Mouse (Mus musculus): ENCODE data around the gene Mbnl2.
A peak's percentile ranks its signal among the peaks of the same experiment; 100 is the strongest.

The Mbnl2 gene

DNA sequence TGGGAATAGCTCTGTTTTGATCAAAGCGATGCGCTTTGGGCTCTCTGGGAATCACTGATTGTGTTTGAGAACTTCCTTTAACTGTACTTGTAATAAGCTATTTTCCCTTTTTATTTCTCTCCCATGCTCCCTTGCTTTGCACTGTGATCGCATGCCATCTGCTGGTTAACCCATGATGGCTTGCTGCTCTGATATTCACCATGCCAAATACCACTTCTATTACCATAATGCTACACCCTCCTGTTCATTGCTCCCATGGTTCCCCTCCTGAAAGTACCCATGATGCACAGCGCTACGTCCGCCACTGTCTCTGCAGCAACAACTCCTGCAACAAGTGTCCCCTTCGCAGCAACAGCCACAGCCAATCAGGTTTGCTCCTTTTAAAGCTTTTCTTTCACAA, 128.9 kb downstream of the Mbnl2 start:
- no peak for DNase-seq (ENCODE audit: inconsistent age in 2 of 2, low spot score in 1 of 2)

DNA sequence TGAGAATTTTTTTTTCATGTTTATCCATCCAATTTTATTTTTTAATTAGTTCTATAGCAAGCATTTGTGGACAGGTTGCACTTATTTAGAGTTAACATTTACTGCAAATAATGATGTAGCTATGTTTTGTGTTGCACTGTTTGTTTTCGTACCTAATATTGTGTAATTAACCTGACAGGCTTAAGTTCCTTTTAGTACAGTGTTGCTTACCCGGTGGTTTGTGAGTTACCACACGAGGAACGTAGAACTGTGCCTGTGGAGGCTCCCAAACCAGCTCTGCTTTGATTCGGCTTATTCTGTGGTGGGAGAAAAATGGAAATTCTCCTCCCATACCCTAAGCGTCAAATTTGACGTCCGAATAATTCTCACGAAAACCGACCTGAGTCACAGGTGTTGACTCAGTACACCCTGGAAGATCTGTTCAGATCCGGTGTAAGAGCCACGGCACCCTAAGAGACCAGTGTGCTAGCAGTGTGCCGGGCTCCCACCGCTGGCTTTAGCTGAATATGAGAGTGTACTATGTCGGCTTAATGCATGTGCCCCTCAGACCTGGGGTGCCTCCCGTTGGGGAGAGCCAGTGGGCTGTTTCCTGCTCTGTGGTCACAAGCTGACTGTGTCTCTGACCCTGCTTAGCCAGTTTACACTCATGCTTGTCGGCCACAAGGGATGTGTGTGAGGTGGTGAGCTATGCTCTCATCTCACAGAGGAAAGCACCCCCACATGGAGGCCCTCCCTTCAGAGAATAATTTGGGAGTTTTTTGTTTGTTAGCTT, 129.5 kb downstream of the Mbnl2 start:
- no peak for DNase-seq (ENCODE audit: inconsistent age in 2 of 2, low spot score in 1 of 2)

DNA sequence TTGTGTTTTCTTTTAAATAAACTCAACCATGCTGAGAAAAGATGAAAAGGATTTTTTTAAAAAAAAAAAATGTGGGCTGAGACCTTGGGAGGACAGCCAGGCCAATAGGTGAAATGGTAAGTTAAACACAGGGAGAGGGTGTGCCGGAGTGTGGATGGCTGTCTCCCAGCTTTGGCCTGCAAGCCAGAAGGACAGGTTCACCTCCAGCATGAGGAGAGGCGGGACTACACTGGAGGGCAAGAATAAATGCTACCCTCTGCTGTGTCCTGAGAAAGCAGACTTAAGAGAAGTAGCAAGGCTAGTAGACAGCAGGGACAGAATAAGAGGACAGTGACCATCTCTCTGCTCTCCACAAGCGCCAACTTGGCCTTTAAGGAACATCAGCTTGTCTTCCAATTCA, 130.1 kb downstream of the Mbnl2 start:
- peak in 1 of 2 experiments; percentile 56 for DNase-seq (ENCODE audit: inconsistent age in 2 of 2, low spot score in 1 of 2)

DNA sequence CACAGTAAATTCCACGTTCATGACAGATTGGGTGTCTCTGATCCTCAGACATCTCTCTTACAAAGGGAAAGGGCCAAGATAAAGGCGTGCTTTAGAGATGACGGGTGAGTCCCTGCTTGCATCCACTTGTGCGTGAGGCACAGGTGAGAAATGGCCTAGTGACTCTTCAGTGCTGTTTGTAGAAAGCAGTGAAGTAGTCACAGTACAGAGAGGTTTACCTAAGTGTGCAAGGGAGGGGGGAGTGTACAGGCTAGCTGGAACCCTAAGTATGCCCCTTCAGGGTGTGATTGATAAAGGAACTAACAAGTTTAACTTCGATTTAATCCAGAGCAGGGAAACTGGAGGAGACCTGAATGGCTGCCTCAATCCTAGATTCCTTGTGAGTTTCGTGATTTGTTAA, 130.8 kb downstream of the Mbnl2 start:
- no peak for DNase-seq (ENCODE audit: inconsistent age in 2 of 2, low spot score in 1 of 2)

DNA sequence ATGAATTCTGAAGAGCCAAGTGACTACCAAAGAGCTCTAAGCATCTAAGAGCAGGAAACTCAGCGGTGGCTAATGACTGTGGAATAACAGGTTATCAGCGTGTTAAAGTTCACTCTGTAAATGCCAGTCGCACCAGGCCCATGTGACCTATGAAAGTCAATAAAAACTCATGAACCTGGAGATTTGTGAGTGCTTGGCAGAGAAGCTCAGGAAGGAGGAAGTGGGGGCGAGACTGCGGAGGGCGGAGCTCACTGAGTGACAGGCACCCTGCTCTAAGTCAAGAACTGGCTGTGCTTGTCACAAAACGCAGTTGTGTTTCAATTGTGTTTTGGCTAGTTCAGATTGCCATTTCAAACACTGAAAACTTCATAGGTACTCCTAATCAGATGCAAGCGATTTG, 131.4 kb downstream of the Mbnl2 start:
- no peak for DNase-seq (ENCODE audit: inconsistent age in 2 of 2, low spot score in 1 of 2)

DNA sequence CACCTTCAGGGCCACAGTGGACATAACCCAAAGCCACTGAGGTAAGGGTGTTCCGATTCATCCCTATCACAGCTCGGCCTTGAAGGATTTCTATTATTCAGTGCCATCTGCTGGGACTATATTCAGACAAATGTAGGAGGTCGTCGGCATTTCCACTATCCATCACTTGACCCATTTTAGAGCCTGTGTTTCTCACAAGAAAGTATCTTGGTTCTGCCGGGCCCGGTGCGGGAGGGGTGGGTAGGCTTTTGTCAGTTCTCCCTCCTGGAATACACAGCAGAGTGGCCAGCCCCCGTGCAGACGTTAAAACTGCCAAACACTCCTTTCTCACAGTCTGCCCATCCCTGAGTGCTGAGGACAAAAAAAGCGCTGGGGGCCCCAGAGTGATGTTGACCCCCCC, 134.4 kb downstream of the Mbnl2 start:
- DNase-seq (ENCODE audit: inconsistent age in 2 of 2, low spot score in 1 of 2) = no peak

DNA sequence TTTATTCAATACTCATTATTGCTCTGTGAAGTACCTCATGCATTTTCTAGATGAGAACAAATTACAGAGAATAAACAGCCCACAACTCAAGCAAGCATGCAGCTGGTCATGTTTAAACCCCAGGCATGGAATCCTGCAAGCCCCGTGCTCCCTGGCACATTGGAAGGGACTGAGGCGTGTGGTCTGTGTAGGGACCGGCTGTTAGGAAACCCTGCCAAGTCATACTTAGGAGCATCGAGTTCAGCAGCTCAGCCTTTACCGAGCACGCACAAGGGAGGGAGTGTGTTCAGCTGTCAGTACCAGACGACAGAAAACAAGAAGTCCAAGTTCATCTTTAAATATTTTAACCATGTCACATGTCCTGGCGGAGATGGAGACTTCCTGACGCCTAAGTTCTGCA, 141.4 kb downstream of the Mbnl2 start:
- no peak for DNase-seq (ENCODE audit: inconsistent age in 2 of 2, low spot score in 1 of 2)

DNA sequence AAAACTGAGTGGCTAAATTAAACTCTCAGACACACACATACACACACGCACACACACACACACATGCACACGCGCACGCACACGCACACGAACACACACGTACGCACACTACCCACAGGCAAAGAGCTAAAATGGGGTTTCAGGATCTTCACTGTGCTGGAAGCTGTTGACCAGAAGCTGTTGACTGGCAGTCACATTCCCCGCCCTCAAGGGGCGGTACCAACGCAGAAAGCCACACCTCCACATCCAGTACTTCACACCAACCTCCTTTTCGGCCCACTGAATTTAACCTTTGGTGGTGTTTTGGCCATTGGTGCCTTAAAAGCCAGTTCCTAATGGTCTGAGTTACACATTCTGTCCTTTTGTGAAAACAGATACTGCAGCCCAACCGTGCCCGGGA, 143.5 kb downstream of the Mbnl2 start:
- DNase-seq (ENCODE audit: inconsistent age in 2 of 2, low spot score in 1 of 2) = no peak

DNA sequence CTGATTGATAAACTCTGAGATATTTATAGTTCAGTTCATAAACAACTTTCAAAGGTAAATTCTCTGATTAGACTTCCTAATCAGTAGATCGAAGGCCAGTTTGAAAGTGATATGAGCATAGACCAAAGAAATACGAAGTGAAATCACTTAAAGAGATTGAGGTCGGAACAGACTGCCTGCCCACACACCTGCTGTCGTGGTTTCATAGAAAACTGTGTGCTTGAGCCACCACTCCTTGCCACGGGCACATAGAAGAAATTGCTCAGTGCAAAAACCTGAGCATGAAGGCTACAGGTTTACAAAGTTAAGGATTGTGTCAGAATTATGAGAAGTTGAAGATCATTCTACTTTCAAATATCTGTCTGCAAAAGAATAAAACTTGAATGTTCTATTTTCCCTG, 153.0 kb downstream of the Mbnl2 start:
- no peak for DNase-seq (ENCODE audit: inconsistent age in 2 of 2, low spot score in 1 of 2)

DNA sequence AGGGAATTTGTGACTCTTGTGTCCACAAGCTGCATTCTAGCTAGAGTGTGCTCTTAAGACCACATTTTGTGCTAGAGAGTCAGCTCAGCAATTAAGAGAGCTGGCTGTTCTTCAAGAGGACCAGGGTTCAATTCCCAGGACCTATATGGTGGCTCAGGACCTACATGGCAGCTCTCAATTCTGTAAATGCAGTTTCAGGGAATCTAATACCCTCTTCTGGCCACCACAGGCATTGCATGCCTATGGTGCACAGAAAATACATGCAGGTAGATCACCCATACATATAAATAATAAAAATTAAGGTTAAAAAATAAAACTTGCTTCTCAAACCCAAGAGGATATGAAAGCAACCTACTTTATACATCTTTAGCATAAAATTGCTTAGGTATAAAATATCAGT, 157.3 kb downstream of the Mbnl2 start:
- peak in 1 of 2 experiments; percentile 61 for DNase-seq (ENCODE audit: inconsistent age in 2 of 2, low spot score in 1 of 2)

DNA sequence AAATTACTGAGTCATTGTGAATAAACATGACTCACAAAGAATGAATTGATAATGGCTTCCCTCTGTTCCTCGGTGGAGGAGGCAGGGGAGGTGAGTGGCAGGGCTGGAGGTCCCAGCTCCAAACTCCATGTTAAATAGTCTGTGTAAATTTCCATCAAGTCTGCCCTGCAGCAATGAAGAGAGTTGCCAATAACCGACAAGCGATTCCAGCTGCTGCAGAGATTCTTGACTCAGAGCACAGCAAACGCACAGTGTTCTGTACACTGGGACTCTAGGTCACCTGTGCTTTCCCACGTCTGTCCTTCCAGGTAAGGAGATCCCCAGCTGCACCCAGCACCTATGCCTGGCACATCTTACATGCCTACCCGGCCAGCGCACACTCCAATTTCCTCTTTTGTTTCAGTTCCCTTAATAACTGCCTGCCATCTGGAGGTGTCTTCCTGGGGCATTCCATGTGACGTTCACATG, 158.5 kb downstream of the Mbnl2 start:
- DNase-seq (ENCODE audit: inconsistent age in 2 of 2, low spot score in 1 of 2) = no peak

DNA sequence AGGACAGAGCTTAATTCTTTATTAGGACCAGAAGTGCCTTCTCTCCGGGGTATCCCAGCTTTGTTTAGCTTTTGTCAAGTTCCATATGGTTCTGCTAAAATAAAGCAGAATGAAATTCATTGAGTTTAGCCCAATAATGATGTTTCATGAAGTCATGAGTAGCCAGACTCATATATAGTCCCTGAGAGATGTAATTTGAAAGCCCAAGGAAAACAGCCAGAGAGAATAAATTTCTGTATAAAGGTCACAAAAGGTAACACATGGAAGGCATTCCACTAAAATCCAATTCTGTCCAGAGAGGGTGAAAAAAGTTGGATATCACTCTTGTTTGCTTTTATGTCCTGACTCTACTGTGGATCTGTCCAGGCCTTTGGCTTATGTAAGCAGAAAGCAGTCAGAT, 159.4 kb downstream of the Mbnl2 start:
- no peak for DNase-seq (ENCODE audit: inconsistent age in 2 of 2, low spot score in 1 of 2)

DNA sequence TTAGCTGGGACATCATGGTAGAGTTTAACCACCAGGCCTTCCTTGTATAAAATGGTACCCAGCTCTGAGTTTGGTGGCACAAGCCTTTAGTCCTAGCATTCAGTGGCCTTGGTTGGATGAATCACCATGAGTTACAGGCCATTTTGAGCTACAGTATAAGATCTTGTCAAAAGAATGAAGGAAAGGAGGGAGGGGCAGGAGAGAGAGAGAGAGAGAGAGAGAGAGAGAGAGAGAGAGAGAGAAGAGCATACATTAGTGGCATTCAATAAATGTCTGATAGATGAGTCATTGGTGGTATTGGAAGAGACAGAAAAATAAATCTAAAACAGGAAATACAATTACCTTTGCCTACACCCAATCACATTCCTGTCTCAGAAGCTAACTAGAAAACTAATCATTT, 165.2 kb downstream of the Mbnl2 start:
- no peak for DNase-seq (ENCODE audit: inconsistent age in 2 of 2, low spot score in 1 of 2)

DNA sequence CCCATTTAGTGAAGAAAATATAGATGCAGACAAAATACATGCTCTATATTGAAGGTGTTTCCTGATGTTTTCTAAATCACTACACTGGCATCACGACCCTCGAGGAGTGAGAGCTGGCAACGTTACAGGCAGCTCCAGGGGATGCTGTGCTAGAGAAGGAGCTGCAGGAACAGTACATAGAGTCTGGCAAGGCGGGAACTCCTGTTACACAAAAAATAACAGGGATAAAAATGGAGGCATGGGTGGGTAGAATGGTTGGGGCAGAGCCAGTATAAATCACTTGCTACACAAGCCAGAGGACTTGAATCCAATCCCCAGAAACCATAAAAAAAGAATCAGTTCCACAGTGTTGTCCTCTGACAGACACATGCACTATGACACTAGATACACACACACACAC, 165.8 kb downstream of the Mbnl2 start:
- no peak for DNase-seq (ENCODE audit: inconsistent age in 2 of 2, low spot score in 1 of 2)

DNA sequence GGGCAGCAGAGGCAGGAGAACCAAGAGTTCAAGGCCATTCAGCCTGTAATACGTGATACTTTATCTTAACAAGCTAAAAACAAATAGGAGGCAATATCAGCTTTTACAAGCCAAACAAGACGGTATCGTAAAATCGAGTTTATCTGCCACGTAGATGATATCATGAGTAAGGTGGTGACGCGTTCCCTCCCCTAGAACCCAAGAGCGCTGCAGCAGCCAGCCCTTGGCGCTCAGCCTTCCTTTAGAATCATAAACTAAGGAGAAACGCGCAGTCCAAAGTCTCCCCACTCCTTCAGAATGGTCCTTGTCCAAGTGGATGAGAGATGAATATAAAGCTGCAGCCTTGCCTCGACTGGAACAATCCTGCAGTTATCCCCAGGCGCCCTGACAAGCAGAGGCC, 166.4 kb downstream of the Mbnl2 start:
- DNase-seq (ENCODE audit: inconsistent age in 2 of 2, low spot score in 1 of 2) = no peak

DNA sequence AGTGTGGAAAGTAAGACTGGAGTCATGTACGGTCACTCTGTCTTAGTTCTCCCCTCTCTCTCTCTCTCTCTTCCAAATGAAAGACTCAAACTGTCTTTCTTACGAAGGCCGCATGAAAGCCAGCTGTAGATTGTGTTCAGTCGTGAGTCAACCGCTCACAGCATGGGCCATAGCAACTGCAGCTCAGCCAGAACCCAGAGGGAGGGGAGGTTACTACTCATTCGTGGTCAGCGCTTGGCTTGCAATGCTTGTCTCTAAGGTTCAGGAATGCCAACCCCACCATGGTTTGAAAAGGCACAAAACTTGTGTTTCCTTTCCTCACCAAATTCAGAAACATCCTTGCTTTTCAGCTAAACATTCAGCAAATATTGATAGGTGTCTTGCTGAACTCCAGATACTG, 178.8 kb downstream of the Mbnl2 start:
- DNase-seq (ENCODE audit: inconsistent age in 2 of 2, low spot score in 1 of 2) = no peak

DNA sequence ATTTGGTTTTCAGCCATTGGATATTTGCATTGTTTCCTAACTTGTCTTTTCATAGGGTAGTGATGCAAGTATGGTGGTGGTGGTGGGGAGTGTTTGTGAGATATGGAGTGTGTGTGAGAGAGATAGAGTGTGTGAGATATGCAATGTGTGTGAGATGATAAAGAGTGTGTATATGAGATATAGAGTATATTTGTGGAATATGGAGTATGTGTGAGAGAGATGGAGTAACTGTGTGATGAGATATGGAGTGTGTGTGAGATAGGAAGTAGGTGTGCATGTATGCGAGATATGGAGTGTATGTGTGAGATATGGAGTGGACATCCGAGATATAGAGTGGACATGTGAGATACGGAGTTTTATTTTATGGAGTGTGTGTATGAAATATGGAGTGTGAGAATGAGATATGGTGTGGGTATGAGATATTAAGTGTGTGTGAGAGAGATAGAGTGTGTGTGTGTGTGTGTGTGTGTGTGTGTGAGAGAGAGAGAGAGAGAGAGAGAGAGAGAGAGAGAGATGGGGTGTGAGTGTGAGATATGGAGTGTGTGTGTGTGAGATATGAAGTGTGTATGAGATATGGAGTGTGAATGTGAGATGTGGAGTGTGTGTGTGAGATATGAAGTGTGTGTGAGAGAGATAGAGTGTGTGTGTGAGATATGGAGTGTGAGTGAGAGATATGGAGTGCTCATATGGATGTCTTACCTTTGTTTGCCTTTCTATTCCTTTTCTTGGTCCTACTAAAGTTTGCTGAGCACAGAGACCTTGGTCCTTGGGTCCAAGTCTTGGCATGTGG, 188.7 kb downstream of the Mbnl2 start:
- DNase-seq (ENCODE audit: inconsistent age in 2 of 2, low spot score in 1 of 2) = no peak

DNA sequence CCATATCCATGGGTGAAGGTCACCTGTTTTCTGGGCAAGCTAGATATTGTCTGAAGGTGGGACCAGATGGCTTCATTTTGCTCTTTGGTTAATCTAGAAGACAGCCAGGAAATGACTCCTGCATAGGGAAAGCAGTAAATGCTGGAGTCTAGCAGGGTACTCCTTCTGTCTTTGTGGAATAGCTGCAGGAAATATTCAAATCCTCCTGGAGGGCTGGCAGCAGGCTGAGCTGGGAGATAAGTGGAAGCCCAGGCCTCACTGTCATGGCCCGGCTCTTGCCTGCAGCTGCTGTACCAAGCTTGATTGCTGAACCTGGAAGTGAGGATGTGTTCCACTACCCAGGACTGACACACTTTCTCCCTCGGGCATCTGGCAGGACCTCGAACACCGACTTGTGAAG, 191.3 kb downstream of the Mbnl2 start:
- no peak for DNase-seq (ENCODE audit: inconsistent age in 2 of 2, low spot score in 1 of 2)

DNA sequence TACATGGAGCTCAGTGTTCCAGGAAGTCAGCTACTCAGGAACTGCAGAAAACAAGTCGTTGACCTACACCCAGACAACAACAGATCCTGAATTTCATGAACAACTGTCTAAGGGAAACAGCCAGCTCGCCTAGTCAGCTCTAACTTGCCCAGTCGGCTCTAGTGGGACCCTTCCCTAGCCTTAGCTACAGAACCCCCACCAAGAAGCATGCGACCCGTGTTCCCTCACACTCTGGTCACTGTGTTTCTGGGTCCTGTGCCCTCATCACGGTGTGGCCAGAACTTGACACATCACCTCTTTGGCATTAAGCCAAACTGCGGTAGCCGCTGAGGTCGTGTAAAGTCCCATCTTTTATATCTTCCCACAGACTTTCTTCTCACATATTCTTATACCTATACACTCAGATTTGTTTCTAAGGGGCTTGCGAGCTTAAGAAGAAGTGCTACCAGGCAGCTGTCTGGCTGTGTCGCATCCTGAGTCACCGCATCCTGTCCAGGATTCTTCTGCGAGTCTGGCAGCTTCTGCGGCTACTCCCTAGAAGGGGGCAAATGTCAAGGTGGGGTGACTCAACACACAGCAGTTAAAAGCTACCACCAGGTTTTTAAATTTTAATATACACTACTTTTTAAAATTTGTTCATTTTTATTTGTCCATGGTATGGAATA, 193.8 kb downstream of the Mbnl2 start:
- DNase-seq (ENCODE audit: inconsistent age in 2 of 2, low spot score in 1 of 2) = peak; percentile 76 to 86

DNA sequence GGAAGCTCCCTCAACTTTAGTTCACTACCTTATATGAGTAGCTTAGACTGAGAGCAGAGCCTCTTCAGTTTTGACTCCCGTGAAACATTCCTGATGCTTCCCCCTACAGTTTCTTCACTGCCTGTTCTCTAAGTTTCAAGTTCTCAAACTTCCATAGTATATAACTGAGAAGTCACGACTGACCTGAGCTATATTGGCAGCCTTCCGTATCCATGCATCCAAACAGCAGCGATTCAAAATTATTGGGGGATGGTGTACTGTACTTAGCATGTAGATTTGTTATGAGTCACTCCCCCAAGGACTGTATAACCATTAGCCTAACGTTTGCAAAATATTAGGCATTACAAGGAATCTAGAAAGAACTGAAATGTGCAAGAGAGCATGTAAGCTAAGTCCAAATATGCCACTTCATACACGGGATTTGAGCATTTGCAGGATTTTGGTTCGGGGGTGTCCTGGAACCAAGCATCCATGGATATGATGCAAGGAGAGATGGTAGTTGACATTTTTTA, 200.8 kb downstream of the Mbnl2 start:
- peak in 1 of 2 experiments; percentile 61 for DNase-seq (ENCODE audit: inconsistent age in 2 of 2, low spot score in 1 of 2)

DNA sequence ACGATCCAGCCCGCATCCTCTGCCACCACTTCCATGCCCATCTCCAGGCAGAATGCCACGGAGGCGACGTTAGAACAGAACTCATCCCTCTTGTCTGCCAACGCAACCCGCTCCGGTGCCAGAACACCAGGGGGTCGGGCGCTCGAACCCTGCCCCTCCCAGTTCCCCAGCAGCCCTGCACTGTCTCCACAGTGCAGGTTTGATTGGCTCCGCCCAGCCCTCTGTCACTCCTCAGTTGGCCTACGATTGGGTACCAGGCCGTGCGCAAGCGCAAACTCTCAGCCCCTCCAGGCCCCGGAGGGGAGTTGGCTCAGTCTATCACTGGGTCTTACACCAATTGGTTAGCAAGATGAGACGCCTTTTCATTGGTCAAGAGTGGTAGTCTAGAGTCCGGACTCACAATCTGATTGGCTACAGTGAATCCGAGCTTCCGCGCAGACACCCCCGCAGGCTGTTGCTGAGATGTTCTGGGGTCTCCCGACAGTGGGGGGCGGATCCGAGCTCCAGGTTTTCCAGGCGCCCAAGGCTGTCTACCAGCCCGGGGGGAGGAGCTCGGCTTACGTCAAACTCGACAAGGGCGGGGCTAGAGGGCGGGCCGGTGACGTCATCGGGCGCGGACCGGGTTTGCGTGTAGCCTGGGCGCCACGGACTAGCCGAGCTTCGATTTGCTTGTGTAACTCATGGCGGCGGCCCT, 202.0 kb downstream of the Mbnl2 start:
- peak; percentile 98 to 100 for DNase-seq (ENCODE audit: inconsistent age in 2 of 2, low spot score in 1 of 2)

Data from adrenal gland, adult (tissue).